Mouse (Mus musculus) lung, postnatal 0 days (tissue): ENCODE measurements at regions not wholly inside any gene's neighbourhood (a gene's known extent, or its start where the extent isn't known, plus 50 kb on each side); places are given as distances from the start of the nearest gene placed in this dataset.

Experiments used
- ATAC-seq: fragments of 200-750 bp; cut with Nextera tagmentation; 2 replicates; pipeline ENCODE4 v1.8.0; 2017; ENCODE audit warnings: moderate library complexity
- DNase-seq: peaks from one replicate; pipeline ENCODE4 v3.0.0-alpha.2; 2016; ENCODE audit warnings: low spot score
- H3K27ac ChIP-seq: fragments of 300-500 bp; sonication (generic); 2 replicates; pipeline ENCODE4 v1.5.1; 2014; ENCODE audit warnings: antibody characterized with exemption, mild to moderate bottlenecking, low read length, mixed read lengths
- H3K27me3 ChIP-seq: fragments of 300-500 bp; sonication (generic); replicated peaks from 2 replicates; pipeline ENCODE4 v1.6.1; 2014; ENCODE audit warnings: low read length, mixed read lengths; ENCODE audit not compliant: insufficient read depth
- H3K36me3 ChIP-seq: fragments of 300-500 bp; sonication (generic); 2 replicates; pipeline ENCODE4 v1.6.1; 2014; ENCODE audit warnings: low read length, mixed read lengths; ENCODE audit not compliant: insufficient read depth
- H3K4me1 ChIP-seq: fragments of 300-500 bp; sonication (generic); 2 replicates; pipeline ENCODE4 v1.6.1; 2014; ENCODE audit warnings: antibody characterized with exemption, low read depth, low read length, mixed read lengths; ENCODE audit not compliant: insufficient read depth
- H3K4me2 ChIP-seq: fragments of 300-500 bp; sonication (generic); replicated peaks from 2 replicates; pipeline ENCODE4 v1.6.1; 2014; ENCODE audit warnings: low read depth, mild to moderate bottlenecking, low read length, moderate library complexity, mixed read lengths
- H3K4me3 ChIP-seq: fragments of 300-500 bp; sonication (generic); 2 replicates; pipeline ENCODE4 v1.5.1; 2014; ENCODE audit warnings: low read depth, low read length
- H3K9ac ChIP-seq: fragments of 300-500 bp; sonication (generic); replicated peaks from 2 replicates; pipeline ENCODE4 v1.6.1; 2014; ENCODE audit warnings: low read depth, mild to moderate bottlenecking
- H3K9me3 ChIP-seq: fragments of 300-500 bp; sonication (generic); 2 replicates; pipeline ENCODE4 v1.6.1; 2016; ENCODE audit warnings: low read length, mixed read lengths
- CTCF ChIP-seq: IDR thresholded peaks from 2 replicates; pipeline ENCODE4 v1.5.1; 2016; ENCODE audit warnings: antibody characterized with exemption, mild to moderate bottlenecking
- EP300 ChIP-seq: IDR thresholded peaks from 2 replicates; pipeline ENCODE4 v1.6.1; 2016; ENCODE audit warnings: antibody characterized with exemption, mild to moderate bottlenecking, control low read depth
- WGBS: fragments of 180-500 bp; shearing (Covaris S2); extraction: QIAGEN DNeasy Blood & Tissue Kit; methylation state at CpG from one replicate; pipeline ENCODE4 v1.1.7; 2014; 5-methylcytosine and 5-hydroxymethylcytosine counted together

DNA sequence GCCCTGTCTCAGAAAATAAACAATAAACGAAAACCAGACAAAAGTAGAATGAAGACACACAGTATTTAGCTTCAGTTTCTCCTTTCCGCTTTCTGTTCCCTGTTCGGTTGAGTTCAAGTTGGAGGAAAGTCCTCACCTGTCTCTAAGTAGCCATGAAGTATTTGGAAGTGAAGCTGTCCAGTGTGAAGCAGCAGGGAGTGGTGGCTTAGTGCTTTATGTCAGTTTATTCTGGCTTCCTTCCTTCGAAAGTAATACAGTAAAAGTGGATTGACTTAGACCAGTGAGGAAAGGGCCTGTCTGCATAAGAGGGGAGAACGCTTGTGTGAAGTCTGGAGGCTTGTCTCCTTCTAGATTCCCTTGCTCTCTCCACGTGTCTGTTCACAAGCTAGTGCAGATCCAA, 50.5 kb upstream of the Asprv1 start:
- no peaks in the 10 kb centered on the region for H3K36me3 ChIP-seq
- H3K9me3 ChIP-seq, result no peaks in the 10 kb centered on the region
- peaks cover 8% of the 10 kb centered on the region; the same call in 1 of the 2 replicates for H3K4me1 ChIP-seq
- peak overlapping the region; percentile 9; the same call in 1 of the 2 replicates for H3K27ac ChIP-seq
- H3K4me2 ChIP-seq, result no peak overlapping the region
- no peak overlapping the region for H3K9ac ChIP-seq
- TF ChIP-seq CTCF (no peak), EP300 (no peak)
- ATAC-seq (peak; percentile 52; the same call in 1 of the 2 replicates), DNase-seq (peak; percentile 71)
- no peak overlapping the region for H3K4me3 ChIP-seq
- 43% methylated on average over 6 of the region's 6 CpGs for WGBS
- H3K27me3 ChIP-seq, result no peaks in the 10 kb centered on the region
